Mouse (Mus musculus): ENCODE measurements around the gene Zscan29. TPM values are rescaled to one million over a fixed set of nuclear protein-coding genes. Genes with fewer than 3 reads are reported as not detected.

The Zscan29 gene
- total RNA-seq (2021) = 1 to 10 TPM; 7.0 to 7.1 TPM
- long read RNA-seq, experiment 1, partial matches to known transcripts = 2 of 8 reads
- long read RNA-seq, experiment 1, other reads (novel, unspliced or antisense) = 3 of 8 reads
- long read RNA-seq, experiment 2, partial matches to known transcripts = 2 of 7 reads
- long read RNA-seq, experiment 2, other reads (novel, unspliced or antisense) = 2 of 7 reads

GRCm38 (mm10) chr2:121170980-121171742 lies at the start of gene Zscan29:
Zscan29 (minus strand) TSS chr2:121171125.
- peak; percentile 80 to 91 for DNase-seq (ENCODE audit: low spot score in 2 of 2)

- no peak for DNase-seq (ENCODE audit: low spot score in 2 of 2)
Measured at GRCm38 (mm10) chr2:121219994-121220393, 49.1 kb upstream of the Zscan29 start.

DNA sequence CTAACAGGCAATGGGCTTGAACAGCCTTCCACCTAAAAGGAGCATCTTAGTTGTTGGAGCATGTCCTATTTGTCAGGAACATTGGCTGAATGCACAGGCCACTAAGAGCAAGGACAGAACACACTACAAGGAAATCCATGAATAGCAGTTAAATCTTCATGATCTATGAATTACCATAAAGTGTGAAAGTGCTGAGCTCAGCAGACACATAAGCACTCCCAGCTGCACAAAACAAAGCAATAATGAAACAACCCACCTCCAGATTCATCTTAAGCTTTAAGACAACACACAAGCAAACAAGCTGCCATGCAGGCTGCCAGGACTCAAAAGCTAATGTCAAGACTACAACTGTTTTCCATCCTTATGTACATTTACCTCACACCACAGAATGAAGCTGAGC lies 48.3 kb upstream of the Zscan29 start:
- DNase-seq (ENCODE audit: low spot score in 2 of 2) = no peak

DNA sequence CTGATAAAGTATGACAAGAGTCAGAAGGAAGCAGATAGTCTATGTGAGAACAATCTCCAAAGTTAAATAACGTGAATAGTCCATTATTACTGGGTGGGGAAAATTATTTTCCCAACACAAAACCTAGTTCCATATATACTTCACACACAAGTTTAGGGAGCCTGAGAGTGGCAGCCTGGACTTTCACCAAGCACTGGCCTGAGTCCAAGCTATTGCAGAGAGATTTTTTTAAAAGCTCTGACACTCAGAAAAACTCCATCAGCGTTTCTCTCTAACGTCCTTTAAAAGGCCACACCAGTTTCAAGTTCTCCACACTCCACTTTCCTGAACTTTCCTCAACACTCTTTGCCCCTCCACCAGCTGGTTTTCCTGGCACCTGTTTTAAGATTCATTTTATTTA lies 43.6 kb upstream of the Zscan29 start:
- no peak for DNase-seq (ENCODE audit: low spot score in 2 of 2)

- no peak for DNase-seq (ENCODE audit: low spot score in 2 of 2)
Measured at GRCm38 (mm10) chr2:121206541-121206940, 35.6 kb upstream of the Zscan29 start.

GRCm38 (mm10) chr2:121204276-121204675 lies 33.4 kb upstream of the Zscan29 start:
- DNase-seq (ENCODE audit: low spot score in 2 of 2) = no peak

DNA sequence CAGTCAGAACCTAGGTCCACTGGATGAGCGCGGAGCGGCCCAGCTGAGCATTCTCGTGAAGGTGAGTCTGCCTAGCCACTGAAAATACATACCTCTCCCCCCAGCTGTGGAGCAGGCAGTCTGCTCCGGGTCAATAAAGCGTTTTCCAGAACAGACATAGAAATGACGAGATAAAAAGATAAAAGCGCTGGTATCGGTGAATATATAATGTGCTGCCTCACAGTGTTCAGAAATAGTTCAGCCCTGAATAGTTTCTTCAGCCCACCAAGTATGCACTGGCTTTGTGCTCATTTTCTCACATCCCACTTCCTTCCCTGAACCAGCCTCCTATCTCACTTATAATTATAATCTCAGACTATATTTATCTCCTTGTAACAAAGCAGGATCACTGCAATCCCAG lies 24.5 kb upstream of the Zscan29 start:
- no peak for DNase-seq (ENCODE audit: low spot score in 2 of 2)

DNA sequence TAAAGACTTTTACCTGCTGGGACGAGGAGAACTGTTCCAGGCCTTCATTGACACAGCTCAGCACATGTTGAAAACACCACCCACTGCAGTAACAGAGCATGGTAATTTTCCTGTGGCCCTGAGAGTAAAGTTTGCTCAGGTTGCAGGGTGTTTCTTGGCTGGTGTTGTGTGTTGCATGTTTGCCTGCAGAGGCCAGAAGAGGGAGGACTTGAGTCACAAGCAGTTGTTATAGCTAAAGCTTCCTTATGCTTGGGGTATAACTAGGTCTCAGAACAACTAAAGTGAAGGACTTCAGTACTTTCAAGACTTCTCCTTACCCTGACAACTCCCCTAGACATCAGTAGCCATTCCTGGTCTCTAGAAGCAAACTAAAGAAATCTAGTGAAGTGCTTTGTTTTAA lies 17.6 kb upstream of the Zscan29 start:
- no peak for DNase-seq (ENCODE audit: low spot score in 2 of 2)

GRCm38 (mm10) chr2:121184142-121184541 lies 13.2 kb upstream of the Zscan29 start:
- DNase-seq (ENCODE audit: low spot score in 2 of 2) = no peak

- no peak for DNase-seq (ENCODE audit: low spot score in 2 of 2)
Measured at GRCm38 (mm10) chr2:121183431-121183830, 12.5 kb upstream of the Zscan29 start.

GRCm38 (mm10) chr2:121178828-121179479 lies 8.0 kb upstream of the Zscan29 start:
- DNase-seq (ENCODE audit: low spot score in 2 of 2) = no peak

DNA sequence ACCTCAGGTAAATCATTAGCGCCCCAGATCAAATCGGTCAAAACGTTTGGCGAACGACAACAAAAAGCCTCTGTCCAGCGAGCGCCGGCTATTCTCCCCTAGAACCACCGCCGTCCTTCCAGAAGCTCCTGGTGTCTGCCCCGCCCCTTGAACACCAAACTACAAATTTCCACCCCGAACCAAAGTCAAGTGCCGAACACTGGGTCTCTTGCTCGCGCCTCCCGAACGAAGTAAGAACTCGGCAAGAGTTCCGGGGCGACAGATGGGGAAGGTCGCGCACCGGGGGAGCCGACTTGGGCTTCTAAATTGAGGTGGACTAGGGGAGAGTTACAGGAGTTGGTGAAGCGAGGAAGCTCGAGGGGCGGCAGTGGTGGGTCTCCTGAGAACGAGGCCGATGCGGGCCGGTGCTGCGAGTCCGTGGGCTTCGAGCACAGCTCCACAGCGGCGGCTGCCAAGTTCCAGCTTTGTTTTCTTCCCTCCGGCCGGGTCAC lies 399 bp downstream of the Zscan29 start, which contains the start of gene Tubgcp4:
Gene Tubgcp4, plus strand, starts transcription at position 174 of the 491 bp plus-strand sequence.
- DNase-seq (ENCODE audit: low spot score in 2 of 2) = peak in 1 of 2 experiments; percentile 15

- DNase-seq (ENCODE audit: low spot score in 2 of 2) = no peak
Measured at GRCm38 (mm10) chr2:121169902-121170301, 1.0 kb downstream of the Zscan29 start.

- DNase-seq (ENCODE audit: low spot score in 2 of 2) = no peak
Measured at GRCm38 (mm10) chr2:121169173-121169572, 1.8 kb downstream of the Zscan29 start.

GRCm38 (mm10) chr2:121153100-121153499 lies 17.8 kb downstream of the Zscan29 start:
- DNase-seq (ENCODE audit: low spot score in 2 of 2) = no peak

GRCm38 (mm10) chr2:121149679-121150078 lies 21.2 kb downstream of the Zscan29 start:
- no peak for DNase-seq (ENCODE audit: low spot score in 2 of 2)

GRCm38 (mm10) chr2:121142415-121142814 lies 28.5 kb downstream of the Zscan29 start:
- DNase-seq (ENCODE audit: low spot score in 2 of 2) = no peak

DNA sequence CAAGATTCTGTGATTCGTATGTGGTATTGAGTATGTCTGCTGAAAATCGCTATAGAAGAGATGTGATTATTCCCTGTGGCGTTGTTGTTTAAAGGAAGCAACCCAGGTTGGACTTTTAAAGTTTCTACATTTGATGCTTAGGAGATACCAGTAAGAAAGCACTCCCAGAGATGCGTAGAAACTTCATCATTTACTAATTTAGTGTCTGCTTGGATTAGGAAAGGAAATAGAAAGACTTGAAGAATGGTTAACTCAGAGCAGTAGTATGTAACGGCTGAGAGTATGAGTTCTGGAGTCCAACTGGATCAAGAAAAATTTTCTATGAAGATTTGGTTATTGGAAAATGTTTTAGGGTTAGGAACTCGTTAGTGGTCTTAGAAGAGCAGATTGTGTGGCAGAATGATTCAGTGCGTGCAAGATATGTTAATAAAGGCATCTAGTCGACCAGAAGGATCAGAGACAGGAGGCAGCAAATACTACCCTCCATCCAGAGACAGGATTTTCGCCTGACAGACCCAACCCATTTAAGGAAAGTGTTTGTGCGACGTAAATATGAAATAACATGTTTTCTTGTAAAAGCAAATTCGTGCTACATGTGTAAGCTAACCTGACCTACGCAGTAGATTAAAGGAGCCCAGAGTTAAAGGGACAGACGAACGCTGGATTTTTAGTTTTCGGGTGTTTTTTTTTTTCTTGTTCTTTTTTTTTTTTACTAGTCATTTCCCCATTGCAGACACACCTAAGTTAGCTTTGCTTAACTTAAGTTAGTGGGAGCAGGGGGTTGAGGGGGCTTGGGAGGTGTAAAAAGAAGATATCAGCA lies 29.5 kb downstream of the Zscan29 start:
- DNase-seq (ENCODE audit: low spot score in 2 of 2) = peak in 1 of 2 experiments; percentile 5

DNA sequence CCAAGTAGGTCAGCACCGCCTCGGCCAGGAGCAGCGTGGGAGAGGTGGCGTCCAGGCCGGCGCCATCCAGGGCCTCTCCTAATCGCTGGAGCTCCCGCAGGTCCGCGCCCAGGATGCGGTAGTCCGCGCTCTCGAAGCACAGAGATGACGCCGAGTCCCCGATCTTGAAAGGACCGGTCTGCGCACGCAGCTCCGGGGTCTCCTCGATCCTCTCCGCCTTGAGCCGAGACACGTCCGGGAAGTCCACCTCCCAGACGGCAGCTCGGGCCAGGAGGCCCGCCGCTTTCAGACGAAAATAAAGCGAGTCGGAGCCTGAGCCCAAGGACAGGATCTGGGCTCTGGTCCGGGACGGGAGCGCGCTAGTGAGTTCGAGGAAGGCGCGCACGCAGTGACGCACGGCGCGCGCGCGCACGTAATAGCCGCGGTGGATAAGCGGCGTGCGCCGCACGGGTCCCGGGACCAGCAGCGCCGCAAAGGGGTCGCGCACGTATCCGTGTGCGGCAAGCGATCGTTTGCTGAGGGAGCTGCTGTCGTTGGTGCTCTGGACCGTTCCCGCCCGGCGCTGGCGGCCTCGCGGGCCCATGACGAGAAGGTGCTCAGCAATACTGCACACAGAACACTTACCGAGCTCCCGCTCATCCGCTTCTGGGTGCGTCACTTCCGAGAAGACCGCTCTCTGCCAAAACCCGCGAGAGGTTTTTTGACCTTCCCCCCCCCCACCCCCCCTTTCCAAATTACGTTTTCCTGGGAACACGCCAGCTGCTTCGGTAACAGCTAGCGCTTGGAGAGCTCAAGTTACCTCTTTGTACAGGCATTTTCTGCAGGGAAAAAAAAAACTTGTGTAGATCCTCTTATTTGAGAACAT lies 30.7 kb downstream of the Zscan29 start, which contains the start of the genes Adal and Lcmt2:
Gene Adal, plus strand, starts transcription at position 411 of the 865 bp plus-strand sequence.
Gene Lcmt2, minus strand, starts transcription at position 636 of the 865 bp plus-strand sequence.
- peak; percentile 94 to 98 for DNase-seq (ENCODE audit: low spot score in 2 of 2)

Data from layer of hippocampus, postnatal 14 days (tissue).